Mouse (Mus musculus) 3134 (cell line): ENCODE results near the gene Chst12.
"Not testable (repeated sequence)": the region's sequence is repeated elsewhere in the genome, so short reads cannot be mapped to it uniquely, and the experiment has no call there.

ENCODE experiments used
- DNase-seq: peaks from one replicate; pipeline ENCODE4 v3.0.0-alpha.2; 2011; ENCODE audit warnings: low spot score; ENCODE audit not compliant: insufficient read length; ENCODE audit errors: extremely low read depth

Chst12 gene

GRCm38 (mm10) chr5:140505208-140505780, at the start of gene Chst12:
Chst12 (plus strand) TSS chr5:140505550.
- peak; percentile 100 for DNase-seq

- DNase-seq, result peak; percentile 44
These were observed 43.9 kb upstream of the Chst12 start for GRCm38 (mm10) chr5:140461476-140461875.

- not testable (repeated sequence) for DNase-seq
These were observed 42.2 kb upstream of the Chst12 start for GRCm38 (mm10) chr5:140463151-140463550.

- DNase-seq, result no peak
These were observed 40.4 kb upstream of the Chst12 start for GRCm38 (mm10) chr5:140464943-140465342.

- no peak for DNase-seq
These were observed 33.0 kb upstream of the Chst12 start for GRCm38 (mm10) chr5:140472336-140472735.

- DNase-seq, result no peak
These were observed 23.9 kb upstream of the Chst12 start for GRCm38 (mm10) chr5:140481458-140481857.

- DNase-seq, result no peak
These were observed 14.2 kb upstream of the Chst12 start for GRCm38 (mm10) chr5:140491142-140491541.

- DNase-seq, result no peak
These were observed 12.6 kb upstream of the Chst12 start for GRCm38 (mm10) chr5:140492684-140493233.

GRCm38 (mm10) chr5:140498176-140498575, 7.2 kb upstream of the Chst12 start:
- DNase-seq, result no peak

GRCm38 (mm10) chr5:140500736-140501135, 4.6 kb upstream of the Chst12 start:
- DNase-seq, result no peak

- peak; percentile 35 for DNase-seq
These were observed 3.1 kb upstream of the Chst12 start for GRCm38 (mm10) chr5:140501982-140502836.

DNA sequence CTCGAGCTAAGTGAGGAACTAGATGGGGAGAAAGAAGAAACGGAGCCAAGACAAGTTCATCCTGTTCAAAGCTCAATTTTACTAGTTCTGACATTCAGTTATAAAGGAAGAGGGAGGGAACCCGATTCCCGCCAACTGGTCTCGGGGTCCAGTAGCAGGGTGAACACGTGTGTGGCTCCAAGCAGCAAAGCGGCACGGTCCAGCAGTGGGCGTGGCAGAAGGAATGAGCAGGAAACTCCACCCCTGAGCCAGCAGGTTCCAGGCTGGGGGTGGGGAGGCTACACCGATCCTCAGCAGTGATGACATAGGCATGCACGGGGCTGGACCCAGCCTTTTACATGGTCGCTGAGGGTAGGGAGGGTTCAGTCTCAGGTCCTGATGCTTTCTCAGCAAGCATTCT, 2.4 kb upstream of the Chst12 start:
- DNase-seq, result peak; percentile 63

- DNase-seq, result no peak
These were observed 895 bp downstream of the Chst12 start for GRCm38 (mm10) chr5:140506096-140506794.

DNA sequence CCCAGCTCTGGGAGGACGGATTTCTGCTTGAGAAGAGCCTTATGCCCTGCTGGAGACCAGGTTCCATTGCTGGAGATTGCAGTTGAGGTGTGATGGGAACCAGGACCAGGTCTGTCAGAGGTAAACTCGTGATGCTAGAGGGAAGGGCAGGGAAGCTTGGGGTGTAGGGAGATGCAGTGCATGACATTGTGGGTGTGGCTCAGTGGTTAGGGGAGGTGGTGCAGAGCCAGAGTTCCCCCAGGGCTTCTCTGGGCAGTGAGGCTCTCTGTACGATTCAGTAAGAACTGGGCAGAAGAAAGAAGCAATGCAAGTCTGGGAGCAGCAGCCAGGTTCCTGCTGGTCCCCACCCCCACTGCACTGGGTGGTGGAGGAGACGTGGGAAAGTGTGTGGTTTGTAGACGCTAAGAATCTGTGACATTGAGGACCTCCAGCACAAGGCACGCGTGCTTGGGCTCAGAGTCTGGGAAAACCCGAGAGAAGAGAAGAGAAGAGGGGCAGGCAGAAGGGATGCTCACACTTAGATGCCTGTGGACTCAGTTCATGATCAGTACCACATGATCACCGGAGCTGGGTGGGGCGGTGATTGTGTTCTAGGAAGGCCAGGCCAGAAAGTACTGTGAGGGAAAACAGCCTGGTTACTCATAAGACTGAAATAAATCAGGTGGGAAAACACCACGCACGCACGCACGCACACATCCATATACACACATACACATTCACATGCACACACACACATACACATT, 2.3 kb downstream of the Chst12 start:
- no peak for DNase-seq

DNA sequence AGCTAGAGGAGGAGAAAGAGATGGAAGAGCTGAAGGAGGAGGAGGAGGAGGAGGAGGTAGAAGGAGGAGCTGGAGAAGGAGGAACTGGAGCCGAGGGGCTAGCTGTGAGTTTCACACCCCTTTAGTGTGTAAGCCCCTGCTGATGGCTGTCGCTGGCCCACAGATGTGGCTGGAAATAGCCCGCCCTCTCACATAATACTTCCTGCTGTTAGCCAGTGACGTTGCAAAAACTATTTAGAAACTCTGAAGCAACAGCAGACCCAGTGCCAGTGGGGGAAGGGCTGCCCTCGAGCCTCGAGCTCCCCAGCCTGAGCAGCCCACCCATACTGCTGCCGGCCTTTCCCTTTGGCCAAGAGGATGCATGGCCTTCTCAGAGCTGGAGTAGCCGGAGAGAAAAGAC, 3.3 kb downstream of the Chst12 start:
- DNase-seq, result no peak

- no peak for DNase-seq
These were observed 3.9 kb downstream of the Chst12 start for GRCm38 (mm10) chr5:140509204-140509603.

GRCm38 (mm10) chr5:140510012-140511000, 5.0 kb downstream of the Chst12 start:
- DNase-seq, result no peak

DNA sequence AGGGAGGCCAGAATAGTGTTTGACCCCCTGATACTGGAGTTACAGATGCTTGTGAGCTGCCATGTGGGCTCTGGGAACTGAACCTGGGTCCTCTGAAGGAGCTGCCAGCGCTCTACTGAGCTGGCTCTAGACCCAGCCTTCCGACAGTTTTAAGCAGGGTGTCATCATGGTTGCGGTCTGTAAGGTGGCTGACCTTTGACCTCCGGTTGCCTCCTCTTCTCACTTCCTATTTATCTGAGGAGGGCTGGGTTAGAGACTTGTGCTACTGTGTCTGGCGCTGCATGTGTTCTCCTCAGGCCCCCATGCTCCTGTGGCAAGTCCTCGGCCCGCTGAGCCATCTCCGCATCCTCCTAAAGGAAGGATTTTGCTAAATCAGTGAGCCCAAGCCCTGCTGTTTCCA, 8.6 kb downstream of the Chst12 start:
- DNase-seq, result no peak

- peak; percentile 74 for DNase-seq
These were observed 9.6 kb downstream of the Chst12 start for GRCm38 (mm10) chr5:140514799-140515486.
